Mouse (Mus musculus) brain, embryonic 14.5 days (tissue): ENCODE measurements around the gene Pnkd. TPM values are rescaled to one million over a fixed set of nuclear protein-coding genes. Genes with fewer than 3 reads are reported as not detected.
"Not testable (repeated sequence)": the region's sequence is repeated elsewhere in the genome, so short reads cannot be mapped to it uniquely, and the experiment has no call there.

Source experiments
- DNase-seq: peaks from one replicate; pipeline ENCODE4 v3.0.0-alpha.2; 2011; ENCODE audit warnings: low read depth
- CTCF ChIP-seq: fragments of 200-500 bp; IDR thresholded peaks from 2 replicates; pipeline ENCODE4 v1.5.1; 2012; ENCODE audit warnings: inconsistent platforms, mild to moderate bottlenecking, moderate library complexity, borderline replicate concordance; ENCODE audit not compliant: insufficient read depth, insufficient read length; ENCODE audit errors: extremely low read depth
- POLR2A ChIP-seq: fragments of 200-500 bp; IDR thresholded peaks from 2 replicates; pipeline ENCODE4 v1.6.1; 2012; ENCODE audit warnings: mild to moderate bottlenecking, inconsistent platforms, borderline replicate concordance; ENCODE audit not compliant: poor library complexity, insufficient read depth, insufficient read length, severe bottlenecking; ENCODE audit errors: extremely low read depth
- polyA plus RNA-seq: library from polyadenylated mRNA; depleted of rRNA; stranded (reverse); fragments of >200 nt; gene quantifications from 2 replicates; pipeline ENCODE4 v1.2.3, GENCODE M21; 2012

The Pnkd gene
- polyA plus RNA-seq, 1 experiment, result 63.2 TPM

DNA sequence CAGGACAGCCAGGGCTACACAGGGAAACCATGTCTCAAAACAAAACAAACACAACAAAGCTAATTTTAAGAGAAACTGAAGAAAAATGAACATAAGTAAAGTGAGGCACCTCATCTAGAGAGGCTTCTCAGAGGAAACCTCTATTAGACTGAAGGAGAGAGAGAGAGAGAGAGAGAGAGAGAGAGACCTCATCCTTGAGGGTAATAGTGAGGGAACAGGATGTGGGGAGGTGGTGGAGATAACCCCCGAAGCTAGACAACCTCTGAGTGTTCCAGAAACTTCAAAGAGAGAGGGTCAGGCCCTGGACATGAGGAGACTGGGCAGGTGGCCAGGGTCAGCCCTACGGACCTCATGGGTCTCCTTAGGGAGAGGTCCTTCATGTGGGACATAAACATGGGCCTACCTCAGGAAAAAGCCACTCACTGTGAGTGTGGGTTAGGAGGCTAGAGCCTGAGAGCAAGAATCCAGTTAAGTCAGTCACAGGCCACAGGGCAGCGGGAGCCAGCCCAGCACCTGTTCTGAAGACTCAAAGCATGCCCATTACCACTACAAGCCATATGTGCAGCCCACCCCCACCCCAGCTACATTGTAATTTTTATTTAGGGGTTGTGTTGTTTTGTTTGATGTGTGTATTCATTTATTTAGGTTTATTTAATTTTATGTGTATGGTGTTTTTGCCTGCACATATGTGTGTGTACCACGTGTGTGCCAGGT lies 31.5 kb downstream of the Pnkd start:
- TF ChIP-seq CTCF, result no peak
- TF ChIP-seq POLR2A, result no peak
- no peak for DNase-seq

DNA sequence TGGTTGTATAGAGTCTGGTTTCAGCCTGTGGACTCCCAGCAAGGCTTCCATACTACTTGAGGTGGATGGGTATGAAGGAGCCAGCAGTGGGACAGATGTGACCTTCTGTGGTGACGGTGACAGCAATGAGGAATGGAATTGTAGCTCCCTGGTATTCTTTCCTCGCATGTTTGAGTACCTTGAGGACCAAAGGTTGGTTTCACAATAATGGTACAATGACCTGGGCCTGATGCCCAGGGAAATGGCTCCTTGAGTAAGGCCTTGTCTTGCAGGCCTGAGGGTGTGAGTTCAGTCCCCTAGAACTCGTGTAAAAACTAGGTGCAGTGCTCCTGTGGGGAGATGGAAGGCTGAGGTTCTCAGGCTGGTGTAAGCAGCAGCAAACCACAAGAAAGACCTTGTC lies 34.0 kb downstream of the Pnkd start:
- no peak for DNase-seq
- no peak for TF ChIP-seq CTCF
- no peak for TF ChIP-seq POLR2A

- no peak for DNase-seq
- TF ChIP-seq POLR2A (no peak), CTCF (no peak)
Observed at GRCm38 (mm10) chr1:74321396-74321795, 36.7 kb downstream of the Pnkd start.

- not testable (repeated sequence) for DNase-seq
- TF ChIP-seq CTCF, result 0 out of 2 replicates have a peak, but pooled peaks have one; percentile 2
Observed at GRCm38 (mm10) chr1:74326916-74327315, 42.2 kb downstream of the Pnkd start.

DNA sequence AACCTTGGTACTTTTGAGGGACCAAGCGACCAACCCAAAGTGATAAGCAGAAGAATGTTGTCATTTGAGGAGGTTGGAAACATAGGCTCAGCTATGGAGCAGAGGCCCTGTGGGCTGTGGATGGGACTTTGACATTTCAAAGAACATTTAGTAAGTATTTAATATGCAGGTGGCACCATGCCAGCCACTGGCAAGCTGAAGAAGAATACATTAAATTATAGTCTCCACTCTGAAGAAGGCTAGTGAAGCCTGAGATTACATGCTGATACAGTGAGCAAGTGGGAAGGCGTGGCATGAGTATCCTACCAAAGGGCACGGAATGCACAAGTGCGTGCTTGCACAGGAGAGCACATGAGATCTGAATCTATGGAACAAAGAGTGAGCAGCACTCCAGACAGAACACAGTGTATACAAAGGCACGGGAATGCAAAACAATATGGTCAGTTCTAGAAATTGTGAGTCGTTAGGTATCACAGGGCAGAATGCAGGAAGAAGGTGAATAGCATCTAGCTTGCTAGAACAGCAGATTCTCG lies 45.2 kb downstream of the Pnkd start:
- DNase-seq, result peak; percentile 59
- TF ChIP-seq POLR2A, result no peak

GRCm38 (mm10) chr1:74331046-74331681 lies 46.4 kb downstream of the Pnkd start:
- TF ChIP-seq CTCF, result no peak
- no peak for TF ChIP-seq POLR2A
- DNase-seq, result no peak

DNA sequence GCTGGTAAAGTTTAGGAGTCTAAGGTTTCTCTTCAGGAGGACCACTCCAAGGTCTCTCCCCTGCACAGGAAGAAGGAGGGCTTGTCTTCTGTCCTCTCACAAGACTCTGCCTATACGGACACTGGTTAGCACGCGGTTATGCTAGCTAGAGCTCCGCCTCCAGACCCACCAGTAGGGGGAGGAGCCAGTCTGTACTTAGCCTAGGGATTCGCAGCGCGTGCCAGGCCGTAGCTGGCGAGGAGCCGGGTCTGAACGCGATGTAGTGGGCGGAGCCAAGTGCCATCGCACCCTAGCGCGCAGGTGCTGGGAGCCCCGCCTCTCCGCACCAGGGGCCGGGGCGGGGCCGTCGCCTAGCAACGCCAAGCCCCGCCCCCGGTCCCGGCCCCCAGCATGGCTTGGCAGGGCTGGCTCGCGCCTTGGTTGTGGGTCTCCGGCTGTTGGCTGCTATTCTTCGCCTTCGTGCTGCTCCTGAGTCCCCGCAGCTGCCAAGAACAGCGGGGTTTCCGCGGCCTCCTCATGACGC lies 47.6 kb downstream of the Pnkd start:
- peak; percentile 99 for DNase-seq
- peak; percentile 21; the same call in 1 of the 2 replicates for TF ChIP-seq CTCF
- TF ChIP-seq POLR2A, result peak; percentile 18; the same call in 1 of the 2 replicates

GRCm38 (mm10) chr1:74332930-74333329 lies 48.2 kb downstream of the Pnkd start:
- no peak for DNase-seq
- TF ChIP-seq CTCF (no peak), POLR2A (no peak)

DNA sequence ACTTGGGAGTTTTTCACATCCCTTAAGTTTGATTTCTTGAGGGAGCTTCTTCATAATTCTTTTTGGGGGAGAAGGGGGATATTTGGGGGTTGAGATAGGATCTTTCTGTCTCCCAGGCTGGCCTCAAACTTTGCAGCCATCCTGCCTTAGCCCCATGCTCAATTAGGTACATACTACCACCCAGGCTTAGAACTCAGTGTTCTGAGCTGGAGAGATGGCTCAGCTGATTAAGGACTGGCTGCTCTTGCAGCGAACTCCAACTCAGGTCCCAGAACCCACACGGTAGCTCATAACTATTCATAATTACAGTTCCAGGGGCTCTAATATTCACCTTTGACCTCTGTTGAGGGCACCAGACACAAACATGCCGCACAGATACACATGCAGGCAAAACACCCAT lies 49.9 kb downstream of the Pnkd start:
- TF ChIP-seq POLR2A (no peak), CTCF (no peak)
- DNase-seq, result no peak

GRCm38 (mm10) chr1:74335033-74335432 lies 50.3 kb downstream of the Pnkd start:
- no peak for DNase-seq
- TF ChIP-seq POLR2A, result no peak
- TF ChIP-seq CTCF, result no peak

DNA sequence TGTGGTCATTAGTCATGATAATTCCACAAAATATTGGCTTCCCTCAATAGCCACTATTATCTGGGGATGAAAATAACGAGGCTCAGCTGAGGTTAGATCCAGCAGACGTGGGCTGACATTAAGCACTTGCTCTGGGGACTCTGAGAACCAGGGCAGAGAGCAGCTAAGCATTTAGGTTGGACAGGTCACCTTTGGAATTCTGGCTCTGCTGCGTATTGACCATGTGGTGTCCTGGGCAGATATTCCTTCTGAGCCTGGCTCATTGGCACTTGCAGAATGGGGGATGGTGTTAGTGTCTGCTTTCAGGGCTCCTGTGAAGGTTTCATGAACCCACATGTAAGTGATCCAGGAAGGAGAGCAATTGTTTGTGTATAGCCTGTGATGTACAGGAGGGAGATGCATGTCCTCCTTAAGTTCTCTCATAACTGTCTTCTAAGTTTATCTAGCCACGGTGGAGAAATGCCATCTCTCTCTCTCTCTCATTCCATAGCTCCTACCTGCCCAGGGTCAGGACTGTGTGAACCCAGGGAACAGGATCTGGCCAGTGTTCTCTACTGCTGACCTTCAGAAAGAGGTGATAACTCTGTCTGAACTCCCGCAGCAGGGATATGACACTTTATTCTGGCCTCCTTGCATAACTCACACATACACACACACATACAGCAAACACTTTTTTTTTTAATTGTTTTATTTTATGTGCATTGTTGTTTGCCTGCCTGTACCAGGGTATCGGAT lies 50.9 kb downstream of the Pnkd start:
- TF ChIP-seq CTCF (no peak), POLR2A (no peak)
- no peak for DNase-seq

GRCm38 (mm10) chr1:74337241-74337771 lies 52.6 kb downstream of the Pnkd start:
- no peak for DNase-seq
- TF ChIP-seq POLR2A (no peak), CTCF (no peak)
